Mouse (Mus musculus): ENCODE measurements at regions not wholly inside any gene's neighbourhood (a gene's known extent, or its start where the extent isn't known, plus 50 kb on each side); places are given as distances from the start of the nearest gene placed in this dataset.

- TF ChIP-seq MAX (IDR thresholded peaks at IDR 0.05; ENCODE audit: low read depth) (no peak), POLR2A (IDR thresholded peaks at IDR 0.05; ENCODE audit: insufficient read length, low read depth) (no peak), CEBPB (IDR thresholded peaks at IDR 0.05; ENCODE audit: insufficient read depth, poor library complexity, severe bottlenecking) (no peak), TCF12 (IDR thresholded peaks at IDR 0.05; ENCODE audit: insufficient read depth, poor library complexity, severe bottlenecking) (no peak), USF1 (IDR thresholded peaks at IDR 0.05; ENCODE audit: low read depth) (no peak), POLR2AphosphoS2 (IDR thresholded peaks at IDR 0.05; ENCODE audit: insufficient read length, low read depth) (no peak), MYOD1 (IDR thresholded peaks at IDR 0.05; ENCODE audit: control insufficient read depth in 1 of 3, insufficient read length in 2 of 3, low read depth in 2 of 3) (no peak), REST (IDR thresholded peaks at IDR 0.05; ENCODE audit: insufficient read depth, insufficient read length) (no peak)
Measured at GRCm38 (mm10) chr6:111866101-111866598, 407.4 kb upstream of the Lmcd1 start.
